Mouse (Mus musculus) liver, embryonic 14.5 days (tissue): ENCODE results near the gene Sptbn1.

Experiments
- CTCF ChIP-seq: IDR thresholded peaks from 2 replicates; pipeline ENCODE4 v1.5.1; 2016; ENCODE audit warnings: antibody characterized with exemption, low read depth, control low read depth
- EP300 ChIP-seq: IDR thresholded peaks from 2 replicates; pipeline ENCODE4 v1.6.1; 2016; ENCODE audit warnings: antibody characterized with exemption, low read depth

- TF ChIP-seq EP300 (no peak), CTCF (no peak)
Observed at GRCm38 (mm10) chr11:30099916-30100315, 168.1 kb downstream of the Sptbn1 start.
